Mouse (Mus musculus) kidney, postnatal 4 days (tissue): ENCODE measurements around the gene Rfng.
"Not testable (repeated sequence)": the region's sequence is repeated elsewhere in the genome, so short reads cannot be mapped to it uniquely, and the experiment has no call there.

ENCODE experiments used
- DNase-seq, 2 experiments: peaks; one replicate each; pipeline ENCODE4 v3.0.0; 2021; ENCODE audit warnings: mixed read lengths in 2 of 2

Gene Rfng

GRCm38 (mm10) chr11:120768206-120768605, 15.8 kb downstream of the Rfng start:
- DNase-seq, result no peak

- not testable (repeated sequence) for DNase-seq
Measured at GRCm38 (mm10) chr11:120767023-120767422, 17.0 kb downstream of the Rfng start.

- DNase-seq, result not testable (repeated sequence)
Measured at GRCm38 (mm10) chr11:120763121-120763999, 20.6 kb downstream of the Rfng start.

- peak in 1 of 2 experiments; percentile 31 for DNase-seq
Measured at GRCm38 (mm10) chr11:120762672-120763041, 21.4 kb downstream of the Rfng start, which contains the start of gene Hmga1b. Gene Hmga1b (plus strand): TSS chr11:120762794.

- no peak for DNase-seq
Measured at GRCm38 (mm10) chr11:120761811-120762671, 22.0 kb downstream of the Rfng start.

GRCm38 (mm10) chr11:120760236-120760635, 23.8 kb downstream of the Rfng start:
- DNase-seq, result no peak

GRCm38 (mm10) chr11:120751606-120752005, 32.4 kb downstream of the Rfng start:
- no peak for DNase-seq

- peak; percentile 35 to 49 for DNase-seq
Measured at GRCm38 (mm10) chr11:120749430-120749829, 34.6 kb downstream of the Rfng start.

- no peak for DNase-seq
Measured at GRCm38 (mm10) chr11:120747974-120748373, 36.0 kb downstream of the Rfng start.

- DNase-seq, result no peak
Measured at GRCm38 (mm10) chr11:120744121-120744701, 39.8 kb downstream of the Rfng start.

- no peak for DNase-seq
Measured at GRCm38 (mm10) chr11:120740981-120741380, 43.0 kb downstream of the Rfng start.

- no peak for DNase-seq
Measured at GRCm38 (mm10) chr11:120736424-120736823, 47.6 kb downstream of the Rfng start.

GRCm38 (mm10) chr11:120733521-120733920, 50.5 kb downstream of the Rfng start:
- DNase-seq, result peak; percentile 52 to 66

GRCm38 (mm10) chr11:120731858-120732680, 51.9 kb downstream of the Rfng start, which contains the start of gene Cbr2:
Gene Cbr2 (minus strand): TSS chr11:120732114.
- no peak for DNase-seq

GRCm38 (mm10) chr11:120731395-120731794, 52.6 kb downstream of the Rfng start:
- DNase-seq, result no peak
